Mouse (Mus musculus) kidney, postnatal 0 days (tissue): ENCODE data around the gene Ankrd23. TPM values are rescaled to one million over a fixed set of nuclear protein-coding genes. Genes with fewer than 3 reads are reported as not detected.
A peak's percentile ranks its signal among the peaks of the same experiment; 100 is the strongest.

ENCODE experiments used
- ATAC-seq: fragments of 200-750 bp; cut with Nextera tagmentation; replicated peaks from 2 replicates; pipeline ENCODE4 v1.8.0; 2017; ENCODE audit warnings: low read depth, moderate number of reproducible peaks, moderate TSS enrichment, moderate library complexity; ENCODE audit not compliant: low FRiP score
- DNase-seq: peaks from one replicate; pipeline ENCODE4 v3.0.0-alpha.2; 2016; ENCODE audit warnings: low spot score
- H3K27ac ChIP-seq: fragments of 300-500 bp; sonication (generic); 2 replicates; pipeline ENCODE4 v1.5.1; 2014; ENCODE audit warnings: mild to moderate bottlenecking
- H3K27me3 ChIP-seq: fragments of 300-500 bp; sonication (generic); 2 replicates; pipeline ENCODE4 v1.6.1; 2014; ENCODE audit warnings: low read length, mixed read lengths; ENCODE audit not compliant: insufficient read depth
- H3K36me3 ChIP-seq: fragments of 300-500 bp; sonication (generic); 2 replicates; pipeline ENCODE4 v1.6.1; 2014; ENCODE audit warnings: low read length, mixed read lengths; ENCODE audit not compliant: insufficient read depth
- H3K4me1 ChIP-seq: fragments of 300-500 bp; sonication (generic); replicated peaks from 2 replicates; pipeline ENCODE4 v1.6.1; 2014; ENCODE audit warnings: antibody characterized with exemption, low read length, mixed read lengths; ENCODE audit not compliant: insufficient read depth
- H3K4me2 ChIP-seq: fragments of 300-500 bp; sonication (generic); 2 replicates; pipeline ENCODE4 v1.6.1; 2014; ENCODE audit warnings: mild to moderate bottlenecking, low read length, moderate library complexity, mixed read lengths
- H3K4me3 ChIP-seq: fragments of 300-500 bp; sonication (generic); replicated peaks from 2 replicates; pipeline ENCODE4 v1.5.1; 2014; ENCODE audit warnings: low read depth, low read length
- H3K9ac ChIP-seq: fragments of 300-500 bp; sonication (generic); 2 replicates; pipeline ENCODE4 v1.6.1; 2014; ENCODE audit warnings: low read depth, low read length
- H3K9me3 ChIP-seq: fragments of 300-500 bp; sonication (generic); replicated peaks from 2 replicates; pipeline ENCODE4 v1.6.1; 2016; ENCODE audit warnings: low read length, inconsistent platforms, mixed read lengths
- CTCF ChIP-seq: IDR thresholded peaks from 2 replicates; pipeline ENCODE4 v1.5.1; 2016; ENCODE audit warnings: antibody characterized with exemption, low read depth, mild to moderate bottlenecking, moderate library complexity
- WGBS: fragments of 180-500 bp; shearing (Covaris S2); extraction: QIAGEN DNeasy Blood & Tissue Kit; methylation state at CpG from one replicate; pipeline ENCODE4 v1.1.7; 2014; 5-methylcytosine and 5-hydroxymethylcytosine counted together
- polyA plus RNA-seq: library from polyadenylated mRNA; unstranded; fragments of >200 nt; fragmentation: Nextera tagmentation; extraction: Ambion mirVana; gene quantifications from 2 replicates; pipeline ENCODE4 v1.2.1, GENCODE M21; 2015

Gene Ankrd23
- polyA plus RNA-seq, 1 experiment from 2014 or later: 10.9 TPM

- DNase-seq (peak; percentile 63), ATAC-seq (no peak)
- H3K27me3 ChIP-seq: no peaks in the 10 kb centered on the region
- H3K4me1 ChIP-seq: peaks cover 11% of the 10 kb centered on the region
- H3K9me3 ChIP-seq: no peaks in the 10 kb centered on the region
- H3K27ac ChIP-seq: peak overlapping the region; percentile 0; the same call in 1 of the 2 replicates
- WGBS: 28% methylated on average over 9 of the region's 9 CpGs
- H3K36me3 ChIP-seq: peaks cover 43% of the 10 kb centered on the region
- no peak overlapping the region for H3K4me2 ChIP-seq
- no peak overlapping the region for H3K9ac ChIP-seq
- no peak overlapping the region for H3K4me3 ChIP-seq
- no peak for TF ChIP-seq CTCF
Measured at GRCm38 (mm10) chr1:36547981-36548598, 11.4 kb upstream of the Ankrd23 start.

GRCm38 (mm10) chr1:36546888-36547471 lies 10.3 kb upstream of the Ankrd23 start, which contains the start of gene Ankrd39:
TSS of gene Ankrd39 (minus strand) at chr1:36547445.
- peak; percentile 100 for TF ChIP-seq CTCF
- DNase-seq (peak; percentile 100), ATAC-seq (peak; percentile 96)
- Histone ChIP-seq H3K4me3 (peak within 1 kb of the TSS; percentile 56), H3K9me3 (no peaks in the 10 kb centered on the region), H3K27me3 (no peaks in the 10 kb centered on the region), H3K27ac (peak within 1 kb of the TSS; percentile 43; the same call in 1 of the 2 replicates), H3K4me2 (peak within 1 kb of the TSS; percentile 58), H3K9ac (peak within 1 kb of the TSS; percentile 57), H3K4me1 (peaks cover 11% of the 10 kb centered on the region), H3K36me3 (peaks cover 34% of the 10 kb centered on the region)
- under 1% methylated on average over 43 of the region's 43 CpGs for WGBS

GRCm38 (mm10) chr1:36545845-36546600 lies 9.3 kb upstream of the Ankrd23 start:
- ATAC-seq: no peak
- peak; percentile 20; the same call in 1 of the 2 replicates for TF ChIP-seq CTCF
- H3K4me1 ChIP-seq: peaks cover 11% of the 10 kb centered on the region
- 0 out of 2 replicates have a peak overlapping the region, but pooled peaks have one; percentile 32 for H3K27ac ChIP-seq
- WGBS: 73% methylated on average over 19 of the region's 19 CpGs
- H3K9me3 ChIP-seq: no peaks in the 10 kb centered on the region
- H3K4me2 ChIP-seq: peak overlapping the region; percentile 58
- peak overlapping the region; percentile 57; the same call in 1 of the 2 replicates for H3K9ac ChIP-seq
- H3K27me3 ChIP-seq: no peaks in the 10 kb centered on the region
- DNase-seq: no peak
- H3K36me3 ChIP-seq: peaks cover 29% of the 10 kb centered on the region
- H3K4me3 ChIP-seq: peak overlapping the region; percentile 56

GRCm38 (mm10) chr1:36545382-36545781 lies 8.7 kb upstream of the Ankrd23 start:
- Histone ChIP-seq H3K4me1 (peaks cover 11% of the 10 kb centered on the region), H3K27me3 (no peaks in the 10 kb centered on the region), H3K9me3 (no peaks in the 10 kb centered on the region), H3K27ac (no peak overlapping the region), H3K9ac (no peak overlapping the region), H3K36me3 (peaks cover 27% of the 10 kb centered on the region), H3K4me2 (no peak overlapping the region), H3K4me3 (no peak overlapping the region)
- DNase-seq (no peak), ATAC-seq (no peak)
- WGBS: 64% methylated on average over 2 of the region's 2 CpGs
- no peak for TF ChIP-seq CTCF

GRCm38 (mm10) chr1:36542925-36543324 lies 6.2 kb upstream of the Ankrd23 start:
- ATAC-seq (no peak), DNase-seq (no peak)
- Histone ChIP-seq H3K4me3 (no peak overlapping the region), H3K9ac (no peak overlapping the region), H3K36me3 (peaks cover 25% of the 10 kb centered on the region), H3K4me2 (no peak overlapping the region), H3K9me3 (no peaks in the 10 kb centered on the region), H3K27ac (no peak overlapping the region), H3K4me1 (peaks cover 5% of the 10 kb centered on the region; the same call in 1 of the 2 replicates), H3K27me3 (no peaks in the 10 kb centered on the region)
- TF ChIP-seq CTCF: no peak
- WGBS: 90% methylated on average over 9 of the region's 9 CpGs

- Histone ChIP-seq H3K27me3 (no peaks in the 10 kb centered on the region), H3K4me1 (peaks cover 5% of the 10 kb centered on the region; the same call in 1 of the 2 replicates), H3K4me3 (no peak overlapping the region), H3K9ac (no peak overlapping the region), H3K36me3 (peaks cover 25% of the 10 kb centered on the region), H3K9me3 (no peaks in the 10 kb centered on the region), H3K27ac (no peak overlapping the region), H3K4me2 (no peak overlapping the region)
- DNase-seq: no peak
- no peak for ATAC-seq
- no peak for TF ChIP-seq CTCF
- 93% methylated on average over 16 of the region's 16 CpGs for WGBS
Measured at GRCm38 (mm10) chr1:36541844-36542243, 5.2 kb upstream of the Ankrd23 start.
